13 mouse cellular contexts compared by ENCODE assay signal in the genomic region with DNA sequence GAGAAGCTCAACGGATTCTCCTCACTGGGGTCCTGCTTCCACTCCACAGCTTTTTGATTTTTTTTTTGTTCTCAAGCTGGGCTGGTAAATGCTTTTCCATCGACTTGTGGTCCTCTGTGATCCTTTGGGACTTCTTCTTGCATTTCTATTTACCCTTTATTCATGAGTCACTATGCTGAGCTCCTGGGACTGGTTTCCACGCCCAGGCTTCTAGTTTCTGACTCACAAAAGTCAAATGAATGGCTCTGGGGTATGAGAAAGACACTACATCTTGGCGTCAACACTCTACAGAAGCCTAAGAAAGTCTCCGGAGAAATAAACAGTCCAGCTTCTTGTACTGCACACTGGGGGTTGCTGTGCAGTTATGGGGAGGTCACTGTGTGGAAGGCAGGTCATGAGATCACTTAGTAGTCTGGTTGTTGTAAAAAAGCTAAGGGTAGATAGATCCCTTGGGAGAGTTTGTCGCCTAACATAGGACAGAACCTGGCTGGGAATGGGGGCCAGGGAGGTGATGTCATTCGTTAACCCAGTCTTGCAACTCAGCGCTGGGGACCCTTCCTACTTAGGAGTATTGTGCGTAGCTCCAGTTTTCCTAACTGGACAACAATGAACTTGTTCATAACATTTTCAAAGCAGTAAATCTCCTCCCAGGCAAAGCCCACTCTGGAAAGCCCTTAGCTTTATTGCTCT. TPM values are rescaled to one million over a fixed set of nuclear protein-coding genes. Genes with fewer than 3 reads are reported as not detected.
DNase-seq lines count a peak whose midpoint lies in the region; ATAC-seq and TF ChIP-seq lines count a peak whose summit lies in the region.
"Had no signal": no experiment of that assay in that cellular context is flagged by ENCODE, and none has a peak within 500 bp of the region (broad histone marks: within the 10 kb centered on the region; RNA-seq: fewer than 3 reads in every experiment).

No protein-coding gene starts in this region.

- H3K9ac ChIP-seq in lung, postnatal 0 days (replicated peaks; ENCODE audit: low read depth) = no peak overlapping the region
- H3K9ac ChIP-seq in stomach, embryonic 16.5 days (ENCODE audit: low read length) = no peak overlapping the region
- H3K9ac ChIP-seq: liver, embryonic 12.5 days; midbrain, embryonic 12.5 days had no signal

- H3K27ac ChIP-seq in lung, postnatal 0 days (ENCODE audit: low read length) = no peak overlapping the region
- peak overlapping the region; percentile 80 for H3K27ac ChIP-seq in embryonic fibroblast, embryonic 13.5 days (ENCODE audit: insufficient read depth, low read length)
- peak overlapping the region; percentile 82 for H3K27ac ChIP-seq in stomach, embryonic 16.5 days (ENCODE audit: low read length)
- H3K27ac ChIP-seq: liver, embryonic 12.5 days; midbrain, embryonic 12.5 days had no signal

- no peak overlapping the region for H3K4me2 ChIP-seq in lung, postnatal 0 days (replicated peaks; ENCODE audit: low read depth, low read length)
- H3K4me2 ChIP-seq in stomach, embryonic 16.5 days (ENCODE audit: low read depth, low read length) = peak overlapping the region; percentile 23
- H3K4me2 ChIP-seq: liver, embryonic 12.5 days; midbrain, embryonic 12.5 days had no signal

- no peaks in the 10 kb centered on the region for H3K9me3 ChIP-seq in lung, postnatal 0 days (ENCODE audit: low read length)
- H3K9me3 ChIP-seq in stomach, embryonic 16.5 days (replicated peaks; ENCODE audit: control insufficient read depth, low read length) = no peaks in the 10 kb centered on the region
- H3K9me3 ChIP-seq: liver, embryonic 12.5 days; midbrain, embryonic 12.5 days had no signal

- no peaks in the 10 kb centered on the region for H3K36me3 ChIP-seq in lung, postnatal 0 days (ENCODE audit: insufficient read depth, low read length)
- no peaks in the 10 kb centered on the region for H3K36me3 ChIP-seq in stomach, embryonic 16.5 days (ENCODE audit: control insufficient read depth, insufficient read depth, low read length)
- H3K36me3 ChIP-seq: liver, embryonic 12.5 days; midbrain, embryonic 12.5 days had no signal

- TF ChIP-seq CTCF in lung, postnatal 0 days (IDR thresholded peaks at IDR 0.05) = no peak
- TF ChIP-seq CTCF in embryonic fibroblast, embryonic 13.5 days (IDR thresholded peaks at IDR 0.05; ENCODE audit: borderline replicate concordance, insufficient read depth, low read length) = no peak

- no peak for TF ChIP-seq EP300 in lung, postnatal 0 days (IDR thresholded peaks at IDR 0.05)

- peak; percentile 44 for DNase-seq in gastrocnemius, adult 18-20 months (ENCODE audit: low spot score)
- DNase-seq in gastrocnemius, postnatal 4 days (ENCODE audit: low spot score in 2 of 2) = no peak
- peak; percentile 32 for DNase-seq in lung, postnatal 0 days (ENCODE audit: low spot score)
- no peak for DNase-seq in lung, postnatal 14 days
- DNase-seq in kidney, postnatal 14 days = no peak
- no peak for DNase-seq in cerebellum, postnatal 4 days (ENCODE audit: low spot score in 2 of 2)
- DNase-seq: kidney, adult 8-10 months; layer of hippocampus, adult 9-11 months; right cerebral cortex, adult 18-20 months had no signal

- H3K27me3 ChIP-seq in lung, postnatal 0 days (replicated peaks; ENCODE audit: insufficient read depth, low read length) = no peaks in the 10 kb centered on the region
- no peaks in the 10 kb centered on the region; the same call in 1 of the 2 replicates for H3K27me3 ChIP-seq in stomach, embryonic 16.5 days (ENCODE audit: control insufficient read depth, insufficient read depth, low read length)

- no peak for TF ChIP-seq POLR2A in embryonic fibroblast, embryonic 13.5 days (IDR thresholded peaks at IDR 0.05; ENCODE audit: low read depth, low read length)

- H3K4me3 ChIP-seq in lung, postnatal 0 days (ENCODE audit: low read depth, low read length) = no peak overlapping the region
- no peak overlapping the region for H3K4me3 ChIP-seq in embryonic fibroblast, embryonic 13.5 days (ENCODE audit: insufficient read depth, low read length)
- H3K4me3 ChIP-seq in stomach, embryonic 16.5 days (replicated peaks; ENCODE audit: low read length) = no peak overlapping the region
- H3K4me3 ChIP-seq: liver, embryonic 12.5 days; midbrain, embryonic 12.5 days had no signal

- 63% methylated on average over 9 of the region's 9 CpGs for WGBS in lung, postnatal 0 days
- 45% methylated on average over 9 of the region's 9 CpGs for WGBS in stomach, embryonic 16.5 days

- H3K4me1 ChIP-seq in lung, postnatal 0 days (ENCODE audit: insufficient read depth, low read depth, low read length) = peaks cover 12% of the 10 kb centered on the region
- peaks cover 24% of the 10 kb centered on the region for H3K4me1 ChIP-seq in embryonic fibroblast, embryonic 13.5 days (ENCODE audit: control insufficient read depth, insufficient read depth, low read length)
- H3K4me1 ChIP-seq in stomach, embryonic 16.5 days (ENCODE audit: control insufficient read depth, insufficient read depth, low read length) = peaks cover 41% of the 10 kb centered on the region

- 0 out of 2 replicates have a peak, but pooled peaks have one; percentile 8 for ATAC-seq in lung, postnatal 0 days
- no peak for ATAC-seq in stomach, embryonic 16.5 days (ENCODE audit: insufficient read depth, low FRiP score)
- ATAC-seq: liver, embryonic 12.5 days had no signal

RNA-seq across cellular contexts. Expression of gene Mmp28, which starts 4.8 kb away (rescaled TPM):
- 1 to 10 TPM; 1.4 TPM for total RNA-seq in gastrocnemius, adult 18-20 months (2021)
- total RNA-seq in gastrocnemius, postnatal 4 days (2021) = 1 to 10 TPM; 4.7 to 5.4 TPM
- 4.2 and 5.1 TPM in 2 replicates for polyA plus RNA-seq in lung, postnatal 0 days (2015; fragmentation: Nextera tagmentation; extraction: Ambion mirVana)
- polyA plus RNA-seq in embryonic fibroblast, embryonic 13.5 days (2011; ENCODE audit: insufficient read length, low read depth, missing spikeins) = 3.1 and 4.7 TPM in 2 replicates
- polyA plus RNA-seq in stomach, embryonic 16.5 days (2015; fragmentation: Nextera tagmentation; extraction: Ambion mirVana) = 3.3 and 4.3 TPM in 2 replicates

RNA-seq across cellular contexts. Expression of gene Taf15, which starts 14.8 kb away (rescaled TPM):
- total RNA-seq in gastrocnemius, adult 18-20 months (2021) = 10 to 100 TPM; 18.6 to 21.3 TPM
- total RNA-seq in gastrocnemius, postnatal 4 days (2021) = 10 to 100 TPM; 34.6 to 40.1 TPM
- polyA plus RNA-seq in lung, postnatal 0 days (2015; fragmentation: Nextera tagmentation; extraction: Ambion mirVana) = 3.2 and 4.4 TPM in 2 replicates
- polyA plus RNA-seq in embryonic fibroblast, embryonic 13.5 days (2011; ENCODE audit: insufficient read length, low read depth, missing spikeins) = 191 and 263 TPM in 2 replicates
- polyA plus RNA-seq in stomach, embryonic 16.5 days (2015; fragmentation: Nextera tagmentation; extraction: Ambion mirVana) = 9.7 TPM in 2 replicates

RNA-seq across cellular contexts. Expression of gene 1700020L24Rik, which starts 20.6 kb away (rescaled TPM):
- total RNA-seq in gastrocnemius, adult 18-20 months (2021) = not detected
- total RNA-seq in gastrocnemius, postnatal 4 days (2021) = not detected
- 0.23 and 0.54 TPM in 2 replicates for polyA plus RNA-seq in lung, postnatal 0 days (2015; fragmentation: Nextera tagmentation; extraction: Ambion mirVana)
- not detected in 2 replicates for polyA plus RNA-seq in embryonic fibroblast, embryonic 13.5 days (2011; ENCODE audit: insufficient read length, low read depth, missing spikeins)
- polyA plus RNA-seq in stomach, embryonic 16.5 days (2015; fragmentation: Nextera tagmentation; extraction: Ambion mirVana) = 0.21 TPM in 1 of 2 replicates, not detected in the other

RNA-seq across cellular contexts. Expression of gene Gas2l2, which starts 28.8 kb away (rescaled TPM):
- total RNA-seq in gastrocnemius, adult 18-20 months (2021) = not detected
- under 1 TPM; 0.15 to 0.34 TPM for total RNA-seq in gastrocnemius, postnatal 4 days (2021)
- polyA plus RNA-seq in lung, postnatal 0 days (2015; fragmentation: Nextera tagmentation; extraction: Ambion mirVana) = 1.8 and 2.2 TPM in 2 replicates
- polyA plus RNA-seq in embryonic fibroblast, embryonic 13.5 days (2011; ENCODE audit: insufficient read length, low read depth, missing spikeins) = not detected in 2 replicates
- 0.14 TPM in 2 replicates for polyA plus RNA-seq in stomach, embryonic 16.5 days (2015; fragmentation: Nextera tagmentation; extraction: Ambion mirVana)
- polyA plus RNA-seq: liver, embryonic 12.5 days; midbrain, embryonic 12.5 days had no signal

RNA-seq across cellular contexts. Expression of gene Rasl10b, which starts 49.1 kb away (rescaled TPM):
- total RNA-seq in gastrocnemius, adult 18-20 months (2021) = under 1 TPM; 0.48 to 0.90 TPM
- total RNA-seq in gastrocnemius, postnatal 4 days (2021) = 1 to 10 TPM; 1.8 to 2.6 TPM
- polyA plus RNA-seq in lung, postnatal 0 days (2015; fragmentation: Nextera tagmentation; extraction: Ambion mirVana) = 0.80 and 1.2 TPM in 2 replicates
- 2.1 and 2.7 TPM in 2 replicates for polyA plus RNA-seq in embryonic fibroblast, embryonic 13.5 days (2011; ENCODE audit: insufficient read length, low read depth, missing spikeins)
- 0.27 and 0.49 TPM in 2 replicates for polyA plus RNA-seq in stomach, embryonic 16.5 days (2015; fragmentation: Nextera tagmentation; extraction: Ambion mirVana)

Comparison
In these comparisons a context has a peak if more than half of its experiments do, and no peak if none do; other contexts are left out.
1. DNase-seq: peak in gastrocnemius, adult 18-20 months (single experiment) and lung, postnatal 0 days (single experiment); none in gastrocnemius, postnatal 4 days (0 of 2), lung, postnatal 14 days (single experiment), kidney, postnatal 14 days (single experiment) and cerebellum, postnatal 4 days (0 of 2).
2. RNA of gene Taf15, which starts 14.8 kb away (polyA plus RNA-seq): 191 to 263 TPM in embryonic fibroblast, embryonic 13.5 days; 9.7 TPM in stomach, embryonic 16.5 days and 3.2 to 4.4 TPM in lung, postnatal 0 days; every median in the first group is over 10 times any median in the second.